Mouse (Mus musculus): Measurements from ENCODE around the gene Lix1l. TPM values are rescaled to one million over a fixed set of nuclear protein-coding genes. Genes with fewer than 3 reads are reported as not detected.

Lix1l gene
- total and polyA plus RNA-seq, 3 experiments = 24.7 to 25.3 (median 25.2) TPM

GRCm38 (mm10) chr3:96571896-96572698, 28.9 kb upstream of the Lix1l start:
- WGBS = 36% methylated on average over 16 of the region's 16 CpGs
- no peak for TF ChIP-seq CTCF (IDR thresholded peaks at IDR 0.05)
- TF ChIP-seq EP300 (IDR thresholded peaks at IDR 0.05; ENCODE audit: insufficient read depth, low read depth, low read length) = peak; percentile 85
- TF ChIP-seq POLR2A (IDR thresholded peaks at IDR 0.05; ENCODE audit: insufficient read depth, low read depth, low read length) = peak; percentile 66
- Histone ChIP-seq H3K79me2 (replicated peaks; ENCODE audit: control insufficient read depth, insufficient read depth, low read length) (no peaks in the 10 kb centered on the region), H3K27ac (peak overlapping the region; percentile 100), H3K4me1 (ENCODE audit: control insufficient read depth, insufficient read depth, low read length) (peaks cover 52% of the 10 kb centered on the region), H3K9ac (ENCODE audit: low read depth, low read length) (peak overlapping the region; percentile 11; the same call in 1 of the 2 replicates), H3K36me3 (ENCODE audit: control insufficient read depth, insufficient read depth, low read length) (no peaks in the 10 kb centered on the region; the same call in 1 of the 2 replicates), H3K4me3 (no peak overlapping the region), H3K27me3 (ENCODE audit: control insufficient read depth, insufficient read depth, low read length) (no peaks in the 10 kb centered on the region)
- peak; percentile 70 to 81 for DNase-seq
- intact Hi-C loops (cut with DNase I) = no loop called here

- Histone ChIP-seq H3K79me2 (replicated peaks; ENCODE audit: control insufficient read depth, insufficient read depth, low read length) (no peaks in the 10 kb centered on the region), H3K4me3 (no peak overlapping the region), H3K9ac (ENCODE audit: low read depth, low read length) (peak overlapping the region; percentile 6), H3K4me1 (ENCODE audit: control insufficient read depth, insufficient read depth, low read length) (peaks cover 57% of the 10 kb centered on the region), H3K36me3 (ENCODE audit: control insufficient read depth, insufficient read depth, low read length) (no peaks in the 10 kb centered on the region; the same call in none of the 2 replicates), H3K27me3 (ENCODE audit: control insufficient read depth, insufficient read depth, low read length) (no peaks in the 10 kb centered on the region), H3K27ac (peak overlapping the region; percentile 100)
- DNase-seq = peak; percentile 53 to 70
- 23% methylated on average over 19 of the region's 19 CpGs for WGBS
- TF ChIP-seq EP300 (IDR thresholded peaks at IDR 0.05; ENCODE audit: insufficient read depth, low read depth, low read length) (no peak; the same call in 1 of the 2 replicates), POLR2A (IDR thresholded peaks at IDR 0.05; ENCODE audit: insufficient read depth, low read depth, low read length) (0 out of 2 replicates have a peak, but pooled peaks have one; percentile 19)
- intact Hi-C loops (cut with DNase I) = no loop called here
Observed at GRCm38 (mm10) chr3:96573611-96574511, 27.1 kb upstream of the Lix1l start.

DNA sequence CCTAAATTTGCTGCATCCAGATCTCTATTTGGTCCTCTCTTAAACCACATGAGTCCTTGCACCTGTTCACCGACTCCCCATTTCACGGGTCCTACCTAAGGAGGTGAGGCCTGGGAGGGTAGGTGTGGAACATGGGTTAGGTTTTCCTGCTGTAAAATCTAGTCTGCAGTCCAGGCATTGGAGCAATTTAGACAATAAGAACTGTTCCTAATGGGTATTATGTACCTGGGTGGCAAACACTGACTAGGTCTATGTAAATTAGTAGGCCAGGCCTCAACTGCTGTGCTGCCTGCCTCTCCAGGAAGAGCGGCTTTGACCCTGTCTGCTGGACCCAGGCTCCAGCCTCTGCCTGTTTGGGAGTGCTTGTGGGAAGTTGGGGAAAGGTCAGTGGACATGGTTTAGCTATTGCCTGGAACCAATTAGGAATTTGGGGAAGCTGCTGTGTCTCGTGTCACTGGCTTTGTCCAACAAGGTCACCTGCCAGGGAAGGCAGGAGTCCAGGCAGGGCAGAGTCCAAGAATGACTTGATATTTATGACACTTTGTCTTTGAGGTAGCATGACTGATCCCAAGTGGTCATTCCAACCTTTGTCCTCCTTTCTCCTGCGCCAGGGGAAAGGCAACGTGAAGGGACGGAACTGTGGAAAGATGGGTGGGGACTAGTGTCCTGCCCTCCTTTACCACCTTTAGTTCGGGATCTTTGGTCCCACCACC, 25.5 kb upstream of the Lix1l start:
- H3K36me3 ChIP-seq (ENCODE audit: control insufficient read depth, insufficient read depth, low read length) = no peaks in the 10 kb centered on the region; the same call in none of the 2 replicates
- no peaks in the 10 kb centered on the region for H3K27me3 ChIP-seq (ENCODE audit: control insufficient read depth, insufficient read depth, low read length)
- H3K4me1 ChIP-seq (ENCODE audit: control insufficient read depth, insufficient read depth, low read length) = peaks cover 55% of the 10 kb centered on the region
- 36% methylated on average over 8 of the region's 8 CpGs for WGBS
- peak overlapping the region; percentile 100 for H3K27ac ChIP-seq
- intact Hi-C loops (cut with DNase I) = no loop called here
- H3K9ac ChIP-seq (ENCODE audit: low read depth, low read length) = peak overlapping the region; percentile 54
- peak; percentile 82 to 89 for DNase-seq
- H3K4me3 ChIP-seq = peak overlapping the region; percentile 42; the same call in 1 of the 2 replicates
- TF ChIP-seq POLR2A (IDR thresholded peaks at IDR 0.05; ENCODE audit: insufficient read depth, low read depth, low read length) (peak; percentile 58), CTCF (IDR thresholded peaks at IDR 0.05) (no peak), EP300 (IDR thresholded peaks at IDR 0.05; ENCODE audit: insufficient read depth, low read depth, low read length) (peak; percentile 100)
- H3K79me2 ChIP-seq (replicated peaks; ENCODE audit: control insufficient read depth, insufficient read depth, low read length) = no peaks in the 10 kb centered on the region

DNA sequence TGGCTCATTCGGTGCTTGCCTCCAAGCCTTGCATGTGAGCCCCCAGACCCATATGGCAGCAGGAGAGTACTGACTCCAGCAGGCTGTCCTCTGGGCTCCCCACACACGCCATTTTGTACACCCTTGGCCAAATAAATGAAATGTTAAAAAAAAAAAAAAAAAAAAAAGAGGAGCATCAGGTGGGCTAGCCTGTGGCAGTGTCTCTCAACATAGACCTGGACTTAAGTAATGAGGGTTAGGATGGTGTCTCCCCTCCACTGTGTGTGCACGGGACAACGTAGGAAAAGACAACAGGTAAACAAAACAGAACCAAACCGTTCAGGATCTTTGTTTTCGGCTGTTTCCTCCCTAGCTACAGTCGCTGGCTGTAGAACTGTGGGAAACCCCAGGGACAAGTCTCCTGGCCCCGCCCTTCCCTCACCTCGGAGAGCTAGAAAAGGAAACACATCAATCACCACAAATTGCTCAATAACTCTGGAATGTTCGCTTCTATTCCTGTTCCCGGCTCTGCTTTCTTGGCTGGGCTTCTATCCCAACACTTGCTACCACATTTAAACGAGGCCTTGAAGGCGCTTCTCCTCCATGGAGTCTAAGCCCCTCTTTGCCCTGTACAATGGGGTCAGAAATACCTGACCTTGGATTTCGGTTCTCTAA, 24.8 kb upstream of the Lix1l start:
- Histone ChIP-seq H3K27me3 (ENCODE audit: control insufficient read depth, insufficient read depth, low read length) (no peaks in the 10 kb centered on the region), H3K9ac (ENCODE audit: low read depth, low read length) (peak overlapping the region; percentile 69), H3K36me3 (ENCODE audit: control insufficient read depth, insufficient read depth, low read length) (no peaks in the 10 kb centered on the region; the same call in none of the 2 replicates), H3K4me3 (peak overlapping the region; percentile 42), H3K27ac (peak overlapping the region; percentile 100), H3K4me1 (ENCODE audit: control insufficient read depth, insufficient read depth, low read length) (peaks cover 49% of the 10 kb centered on the region), H3K79me2 (replicated peaks; ENCODE audit: control insufficient read depth, insufficient read depth, low read length) (no peaks in the 10 kb centered on the region)
- intact Hi-C loops (cut with DNase I) = loop anchor here (1.0 kb wide), 1 partner anchor 19 kb away; the partner anchor contains the start of gene Txnip
- DNase-seq = peak; percentile 77 to 90
- WGBS = 6% methylated on average over 14 of the region's 14 CpGs
- peak; percentile 93 for TF ChIP-seq EP300 (IDR thresholded peaks at IDR 0.05; ENCODE audit: insufficient read depth, low read depth, low read length)
- no peak for TF ChIP-seq POLR2A (IDR thresholded peaks at IDR 0.05; ENCODE audit: insufficient read depth, low read depth, low read length)

Data from heart, adult 2 months (tissue).